Mouse (Mus musculus) retina, postnatal 7 days (tissue): ENCODE measurements around the gene Brd2.
"Not testable (repeated sequence)": the region's sequence is repeated elsewhere in the genome, so short reads cannot be mapped to it uniquely, and the experiment has no call there.

Experiments
- DNase-seq: peaks from one replicate; pipeline ENCODE4 v3.0.0-alpha.2; 2012; ENCODE audit warnings: low read depth, low spot score

Brd2 gene

DNA sequence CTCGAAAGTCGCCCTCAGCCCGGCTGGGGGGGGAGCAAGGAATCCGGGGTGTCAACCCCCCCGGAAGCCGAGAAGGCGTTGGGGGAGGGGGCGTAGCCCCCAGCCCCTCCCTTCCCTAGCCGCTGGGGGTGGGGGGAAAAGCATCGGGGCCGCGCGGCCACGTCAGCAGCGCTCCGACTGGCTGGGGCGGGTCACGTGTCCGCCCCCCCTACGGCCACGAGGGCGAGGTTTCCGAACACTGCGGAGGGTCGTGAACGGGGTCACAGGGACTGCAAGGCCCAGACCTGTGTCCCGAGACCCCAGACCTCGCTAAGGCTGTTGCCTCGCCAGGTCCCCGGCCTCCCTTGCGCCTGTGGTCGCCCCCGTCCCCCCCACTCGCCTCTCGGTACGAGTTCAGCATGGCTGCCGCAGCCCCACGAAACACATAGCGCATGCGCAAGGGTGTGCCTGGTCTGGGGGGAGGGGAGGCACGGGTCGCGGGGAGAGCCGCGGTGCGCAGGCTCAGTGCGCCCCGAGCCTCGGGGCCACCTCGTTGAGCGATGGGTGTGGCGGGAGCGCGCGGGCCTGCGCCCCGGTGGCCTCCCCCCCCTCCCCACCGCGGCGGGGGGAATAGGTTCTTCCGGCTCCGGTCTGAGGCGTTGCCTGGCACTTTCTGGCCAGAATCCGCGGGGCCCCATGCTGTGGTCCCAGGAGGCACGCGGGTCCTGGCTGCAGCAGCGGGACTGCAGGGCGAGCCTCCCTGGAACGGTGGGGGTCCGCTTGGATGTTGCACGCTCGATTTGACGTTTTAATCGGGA lies at the start of gene Brd2:
TSS of gene Brd2 (minus strand) at position 447 of the 797 bp plus-strand sequence.
- DNase-seq = peak; percentile 95

DNA sequence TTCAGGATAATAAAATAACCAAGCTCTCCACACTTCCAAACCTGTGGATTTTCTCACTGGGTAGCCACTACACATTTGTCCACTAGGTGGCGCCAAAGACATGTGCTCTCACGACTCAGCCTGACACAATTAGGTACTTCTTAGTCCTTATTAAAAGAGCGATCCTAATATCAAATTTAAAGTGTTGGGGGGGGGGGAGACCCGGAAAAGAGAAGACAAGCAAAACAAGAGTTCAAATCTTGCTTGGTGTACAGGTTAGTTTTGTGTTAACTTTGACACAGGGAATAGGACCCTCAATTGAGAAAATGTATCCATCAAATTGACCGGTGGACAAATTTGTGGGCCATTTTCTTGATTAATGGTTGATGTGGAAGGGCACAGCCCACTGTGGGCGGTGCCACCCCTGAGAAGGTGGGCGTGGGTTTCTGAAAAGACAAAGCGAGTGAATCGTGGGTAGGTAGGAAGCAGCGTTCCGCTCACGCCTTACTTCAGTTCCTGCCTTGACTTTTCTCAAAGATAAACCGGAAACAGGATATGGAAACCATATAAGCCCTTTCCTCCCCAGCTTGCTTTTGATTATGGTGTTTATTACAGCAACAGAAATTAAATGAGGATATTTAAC lies 48.6 kb upstream of the Brd2 start:
- peak; percentile 70 for DNase-seq

DNA sequence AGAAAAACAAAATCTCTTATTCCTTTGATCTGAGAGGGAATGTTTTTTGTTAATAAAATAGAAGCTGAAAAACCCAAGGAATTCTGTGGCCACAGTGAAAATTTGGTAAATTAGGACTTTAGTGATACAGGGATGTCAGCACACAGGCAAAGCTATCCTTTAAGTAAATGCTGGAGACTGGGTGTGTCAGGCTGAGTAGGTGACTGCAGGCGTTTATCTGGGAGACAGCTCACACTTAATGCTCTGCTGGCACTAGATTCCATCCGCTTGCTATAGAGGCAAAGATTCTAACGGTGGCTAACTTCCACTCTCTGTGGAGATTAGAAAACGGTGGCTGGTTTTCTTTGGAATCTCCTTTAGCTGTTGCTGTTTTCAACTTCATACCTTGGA lies 48.0 kb upstream of the Brd2 start:
- DNase-seq = no peak

- no peak for DNase-seq
Observed at GRCm38 (mm10) chr17:34169279-34169678, 46.8 kb upstream of the Brd2 start.

DNA sequence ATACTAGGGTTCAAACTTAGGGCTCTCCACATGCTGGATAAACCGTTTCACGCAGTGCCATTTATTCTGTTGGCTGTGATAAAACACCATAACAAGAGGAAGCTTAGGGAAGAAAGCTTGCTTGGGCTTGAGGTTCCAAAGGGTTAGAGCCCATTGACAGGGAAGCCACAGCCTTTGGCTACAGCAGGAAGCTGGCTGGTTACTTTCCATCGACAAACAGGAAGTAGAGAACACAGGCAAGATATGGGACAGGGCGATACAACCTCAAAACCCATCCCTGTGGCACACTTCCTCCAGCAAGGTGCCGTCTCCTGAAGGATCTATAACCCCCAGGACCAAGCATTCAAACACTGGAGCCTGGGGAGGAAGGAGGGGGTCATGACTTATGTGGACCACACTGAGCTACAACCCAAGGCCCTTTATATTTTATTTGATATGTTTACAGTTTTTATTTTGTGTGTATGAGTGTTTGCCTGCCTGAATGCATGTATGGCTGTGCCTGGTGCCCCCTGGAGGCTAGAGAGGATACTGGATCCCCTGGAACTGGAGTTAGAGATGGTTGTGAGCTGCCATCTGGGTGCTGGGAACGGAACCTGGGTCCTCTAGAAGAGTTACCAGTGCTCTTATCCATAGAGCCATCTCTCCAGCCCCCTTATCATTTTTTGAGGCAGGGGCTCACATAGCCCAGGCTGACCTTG lies 42.7 kb upstream of the Brd2 start:
- DNase-seq = no peak

DNA sequence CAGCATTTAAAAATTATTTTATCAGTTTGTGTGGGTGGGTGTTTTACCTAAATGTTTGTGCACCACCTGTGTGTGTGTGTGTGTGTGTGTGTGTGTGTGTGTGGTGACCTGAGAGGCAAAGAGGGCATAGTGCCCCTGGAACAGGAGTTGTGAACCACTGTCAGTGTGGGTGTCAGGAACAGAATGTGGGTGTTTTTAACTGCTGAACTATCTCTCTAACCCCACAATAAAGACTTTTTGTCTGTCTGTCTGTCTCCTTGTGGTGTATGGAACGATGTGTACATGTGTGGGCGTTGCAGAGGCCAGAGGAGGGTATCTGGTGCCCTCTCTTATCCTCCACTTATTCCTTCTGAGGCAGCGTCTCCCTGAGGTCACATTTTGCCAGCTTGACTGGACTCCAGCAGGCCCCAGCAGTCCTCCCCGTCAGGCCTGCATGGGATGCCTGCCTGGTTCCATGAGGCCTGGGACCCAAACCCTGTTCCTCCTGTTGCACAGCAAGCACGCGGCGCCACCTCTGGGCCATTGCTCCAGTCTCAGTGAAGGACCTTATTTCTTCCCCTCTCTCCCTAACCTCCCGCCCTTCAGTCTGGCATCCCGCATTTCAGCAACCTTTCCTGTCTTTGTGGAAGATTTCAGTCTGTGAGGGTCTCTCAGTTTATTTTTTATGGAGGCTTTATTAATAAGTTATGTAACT lies 41.9 kb upstream of the Brd2 start:
- DNase-seq = no peak

DNA sequence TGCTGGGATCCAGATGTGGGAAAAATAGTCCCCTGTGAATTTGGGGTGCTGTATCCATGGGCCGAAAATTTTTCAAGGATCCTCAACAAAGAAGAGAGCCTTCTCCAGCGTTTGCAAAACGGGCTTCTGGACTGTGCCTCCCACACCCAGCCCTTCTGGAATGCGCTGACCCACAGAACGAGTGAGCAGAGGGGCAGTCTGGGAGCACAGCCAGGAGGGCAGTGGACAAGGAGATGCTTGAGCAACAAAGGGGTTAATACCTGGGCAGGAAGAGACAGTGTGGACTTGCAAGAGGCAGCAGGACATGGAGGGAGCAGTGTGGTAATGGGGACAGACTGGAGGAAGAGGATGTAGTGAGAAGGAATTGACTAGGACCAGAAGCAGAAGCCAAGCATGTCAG lies 33.1 kb upstream of the Brd2 start:
- no peak for DNase-seq

GRCm38 (mm10) chr17:34152923-34153322 lies 30.5 kb upstream of the Brd2 start, which contains the start of gene H2-DMb1:
Gene H2-DMb1, plus strand, starts transcription at chr17:34153072.
- peak; percentile 55 for DNase-seq

DNA sequence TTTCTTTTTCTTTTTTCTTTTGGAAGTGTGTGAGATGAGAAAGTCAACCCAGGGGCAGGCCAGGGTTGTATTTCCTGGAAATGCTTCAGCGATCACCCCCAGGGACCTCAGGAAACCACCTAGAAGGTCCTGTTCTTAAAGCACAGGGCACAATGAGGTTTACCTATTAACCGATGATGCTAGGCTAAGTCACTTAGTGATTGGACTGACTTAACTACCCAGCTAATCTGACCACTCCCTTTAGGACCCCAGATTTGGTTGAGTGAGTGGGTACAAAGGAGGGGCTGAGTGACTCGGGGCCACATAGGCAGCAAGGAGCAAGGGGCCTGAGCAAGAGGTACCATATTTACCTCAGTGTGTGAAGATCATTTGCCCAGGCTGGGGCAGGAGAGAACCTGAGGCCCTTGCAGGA lies 22.5 kb upstream of the Brd2 start:
- no peak for DNase-seq

DNA sequence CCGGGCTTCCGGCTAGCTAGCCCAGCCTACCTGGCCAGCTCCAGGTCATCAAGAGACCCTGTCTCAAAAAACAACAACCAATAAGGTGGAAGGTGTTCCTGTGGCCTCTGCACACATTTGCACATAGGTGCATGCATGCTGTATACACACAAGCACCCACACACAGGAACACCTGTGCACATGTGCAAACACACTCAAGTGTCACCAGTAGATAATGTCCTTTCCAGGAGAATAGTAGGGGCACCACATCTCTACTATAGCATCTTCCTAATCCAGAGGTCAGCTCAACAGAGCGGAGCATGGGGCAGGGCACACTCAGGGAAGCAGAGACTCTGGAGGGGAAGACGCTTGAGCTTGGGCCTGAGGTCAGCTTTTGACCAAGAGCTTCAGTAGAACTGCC lies 21.8 kb upstream of the Brd2 start:
- not testable (repeated sequence) for DNase-seq

DNA sequence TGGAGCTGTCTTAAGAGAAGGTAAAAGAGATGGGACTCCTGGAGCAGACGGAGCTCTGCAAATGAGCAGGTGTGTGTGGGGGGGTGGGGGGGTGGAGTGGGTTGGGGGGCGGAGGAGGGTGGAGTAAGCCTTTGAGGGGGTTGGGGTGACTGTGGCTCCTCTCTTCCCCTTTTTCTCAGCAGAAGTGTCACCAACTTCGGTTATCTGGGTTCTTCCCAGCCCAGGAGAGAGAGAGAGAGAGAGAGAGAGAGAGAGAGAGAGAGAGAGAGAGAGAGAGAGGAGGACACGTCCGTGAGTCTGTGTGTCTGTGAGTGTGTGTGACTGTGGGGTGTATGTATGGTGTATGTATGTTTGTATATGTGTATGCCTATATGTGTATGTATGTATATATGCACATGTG lies 21.0 kb upstream of the Brd2 start:
- DNase-seq = no peak

- DNase-seq = no peak
Observed at GRCm38 (mm10) chr17:34143033-34143432, 20.6 kb upstream of the Brd2 start, which contains the start of gene H2-DMb2. Gene H2-DMb2, plus strand, starts transcription at chr17:34143307.

- DNase-seq = no peak
Observed at GRCm38 (mm10) chr17:34142456-34143010, 20.1 kb upstream of the Brd2 start.

GRCm38 (mm10) chr17:34141448-34141847 lies 19.0 kb upstream of the Brd2 start:
- DNase-seq = no peak

DNA sequence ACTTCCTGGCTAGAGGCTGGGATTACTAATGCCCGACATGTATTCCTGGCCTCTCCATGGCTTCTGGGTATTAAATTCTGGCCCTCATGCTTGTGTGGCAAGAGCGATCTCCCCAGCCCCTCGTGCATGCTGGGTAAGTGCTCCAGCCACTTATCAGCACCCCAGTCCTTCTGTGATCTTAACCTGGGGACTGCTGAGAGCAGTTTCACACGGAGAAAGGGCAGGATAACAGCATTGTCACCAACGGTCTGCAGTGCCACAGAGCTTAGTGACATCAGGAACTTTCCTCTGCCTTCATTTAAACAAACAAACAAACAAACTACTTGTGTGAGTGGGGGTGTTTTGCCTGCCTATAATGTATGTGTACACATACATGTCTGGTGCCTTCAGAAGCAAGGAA lies 17.8 kb upstream of the Brd2 start:
- no peak for DNase-seq

DNA sequence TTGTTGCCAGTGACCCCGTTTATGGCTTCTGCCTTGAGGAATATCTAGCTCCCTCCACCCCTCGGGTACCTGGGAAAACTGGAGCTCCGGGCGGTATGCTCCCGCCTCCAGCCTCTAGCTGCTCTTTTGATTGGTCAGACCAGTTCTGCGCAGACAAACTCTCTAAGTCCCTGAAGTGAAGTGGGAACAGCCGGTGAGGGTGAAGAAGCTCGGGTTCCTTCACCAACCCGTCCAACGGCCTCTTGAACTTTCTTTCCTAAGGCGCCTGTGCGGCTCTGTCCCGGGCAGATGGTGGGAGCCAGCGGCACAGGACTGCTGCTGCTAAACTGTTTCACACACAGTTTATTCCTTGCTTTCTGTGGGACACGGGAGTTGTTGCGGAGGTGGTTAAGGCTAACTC lies 17.0 kb upstream of the Brd2 start:
- DNase-seq = no peak

GRCm38 (mm10) chr17:34138655-34139054 lies 16.2 kb upstream of the Brd2 start:
- DNase-seq = no peak

GRCm38 (mm10) chr17:34137601-34138000 lies 15.2 kb upstream of the Brd2 start:
- no peak for DNase-seq

DNA sequence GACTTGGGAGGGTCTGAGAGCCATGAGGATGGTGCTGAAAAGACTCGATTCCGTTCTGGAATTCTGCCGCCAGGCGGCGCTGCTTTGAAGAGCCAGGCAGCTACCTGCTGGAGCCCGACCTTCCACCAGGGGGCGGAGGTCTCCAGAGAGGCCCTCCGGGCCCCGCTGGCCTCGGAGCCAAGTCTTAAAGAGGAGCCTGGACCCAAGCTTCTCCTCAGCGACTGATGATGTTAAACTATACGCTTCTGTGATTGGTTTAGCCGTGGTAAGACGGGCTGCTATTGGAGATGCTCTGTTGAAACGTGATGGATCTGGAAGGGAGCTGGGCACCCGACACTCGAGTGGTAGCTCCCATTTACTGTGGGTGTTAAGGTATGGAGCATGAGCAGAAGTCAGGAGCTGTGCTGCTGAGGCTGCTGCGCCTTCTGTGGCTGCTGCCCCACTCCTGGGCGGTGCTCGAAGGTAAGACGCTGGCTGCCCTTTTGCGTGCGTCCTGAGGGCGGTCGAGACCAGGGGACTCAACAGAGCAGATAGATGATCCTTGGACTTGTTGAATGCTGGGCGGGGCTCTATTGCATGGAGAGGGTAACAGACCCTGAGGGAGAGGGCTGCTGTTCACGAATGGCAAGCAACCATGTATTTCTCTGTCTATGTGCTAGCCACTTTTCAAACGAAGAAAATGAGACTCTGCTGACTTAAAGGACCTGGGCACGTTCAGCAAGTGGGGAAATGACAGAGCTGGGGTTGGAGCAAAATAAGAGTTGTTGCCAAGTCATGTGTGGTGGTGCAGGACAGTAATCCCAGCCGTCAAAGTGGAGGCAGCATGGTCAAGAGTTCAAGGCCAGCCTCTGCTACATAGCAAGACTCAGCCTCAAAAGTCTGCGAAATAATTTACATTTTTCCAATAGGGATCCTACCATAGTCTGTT lies 13.1 kb upstream of the Brd2 start:
- DNase-seq = peak; percentile 98

DNA sequence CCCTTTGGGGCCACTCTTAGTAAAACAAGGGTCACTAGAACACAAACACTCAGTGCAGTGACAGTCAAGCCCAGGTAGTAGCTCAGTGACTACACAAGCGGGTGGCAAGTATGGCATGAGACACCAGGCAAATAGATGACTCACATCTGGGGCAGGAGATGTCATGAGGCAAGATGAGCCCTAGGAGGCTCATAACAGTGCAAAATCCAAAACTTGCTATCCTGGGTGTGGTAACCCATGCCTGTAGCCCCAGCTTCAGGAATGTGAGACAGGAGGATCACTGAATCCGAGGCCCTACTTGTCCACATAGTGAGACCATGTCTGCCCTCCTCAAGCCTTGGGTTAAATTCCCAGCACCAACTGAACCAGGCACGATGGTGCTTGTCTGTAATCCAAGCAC lies 12.0 kb upstream of the Brd2 start:
- no peak for DNase-seq

- DNase-seq = no peak
Observed at GRCm38 (mm10) chr17:34133289-34133688, 10.9 kb upstream of the Brd2 start.
